In the genomic region with DNA sequence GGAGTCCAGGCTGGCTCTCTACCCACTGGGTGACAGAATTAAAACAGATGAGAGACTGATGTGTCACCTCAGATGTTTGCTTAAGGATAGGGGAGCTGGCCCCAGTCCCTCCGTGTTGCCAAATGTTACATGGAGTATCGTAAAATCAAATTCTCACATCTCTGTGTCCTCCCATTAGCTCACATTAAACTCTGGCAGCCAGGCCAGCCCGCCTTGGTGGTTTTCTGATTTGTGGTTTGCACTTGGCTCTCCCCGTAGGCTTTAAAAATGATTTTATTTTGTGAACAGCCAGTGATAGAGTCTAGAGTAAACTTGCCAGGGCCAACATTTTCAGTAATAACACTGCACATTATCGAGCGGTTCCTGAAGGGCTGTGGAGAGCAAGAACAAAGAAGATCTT, we compare ENCODE assay signal across 27 mouse cellular contexts.
DNase-seq lines count a peak whose midpoint lies in the region; ATAC-seq lines count a peak whose summit lies in the region.
"Had no signal": no experiment of that assay in that cellular context is flagged by ENCODE, and none has a peak within 500 bp of the region (broad histone marks: within the 10 kb centered on the region; RNA-seq: fewer than 3 reads in every experiment).

No protein-coding gene starts in this region.

- peaks cover 3% of the 10 kb centered on the region; the same call in 1 of the 2 replicates for H3K4me1 ChIP-seq in embryonic facial prominence, embryonic 14.5 days (ENCODE audit: control insufficient read depth, insufficient read depth, low read length)
- no peaks in the 10 kb centered on the region for H3K4me1 ChIP-seq in embryonic facial prominence, embryonic 10.5 days
- H3K4me1 ChIP-seq: heart, embryonic 15.5 days; liver, embryonic 12.5 days; neural tube, embryonic 13.5 days had no signal

- no peak overlapping the region for H3K4me3 ChIP-seq in embryonic facial prominence, embryonic 14.5 days (ENCODE audit: low read depth, low read length)
- H3K4me3 ChIP-seq in embryonic facial prominence, embryonic 10.5 days = no peak overlapping the region
- H3K4me3 ChIP-seq: heart, embryonic 15.5 days; left cerebral cortex, adult 2 months; liver, embryonic 12.5 days; lung, embryonic 15.5 days; midbrain, embryonic 10.5 days; myocyte; neural tube, embryonic 13.5 days had no signal

- no peak overlapping the region for H3K9ac ChIP-seq in embryonic facial prominence, embryonic 14.5 days (ENCODE audit: low read depth, low read length)
- H3K9ac ChIP-seq: heart, embryonic 15.5 days; hindbrain, embryonic 14.5 days; liver, embryonic 12.5 days; lung, embryonic 15.5 days; neural tube, embryonic 13.5 days had no signal

- H3K4me2 ChIP-seq in embryonic facial prominence, embryonic 14.5 days (ENCODE audit: low read depth, low read length) = no peak overlapping the region
- H3K4me2 ChIP-seq: heart, embryonic 15.5 days; hindbrain, embryonic 14.5 days; liver, embryonic 12.5 days; lung, embryonic 15.5 days; neural tube, embryonic 13.5 days had no signal

- no peaks in the 10 kb centered on the region for H3K27me3 ChIP-seq in embryonic facial prominence, embryonic 14.5 days (replicated peaks; ENCODE audit: control insufficient read depth, insufficient read depth, low read length)
- H3K27me3 ChIP-seq in embryonic facial prominence, embryonic 10.5 days (replicated peaks; ENCODE audit: low read depth, poor library complexity, severe bottlenecking) = no peaks in the 10 kb centered on the region
- H3K27me3 ChIP-seq: heart, embryonic 15.5 days; liver, embryonic 12.5 days; lung, embryonic 15.5 days; neural tube, embryonic 13.5 days had no signal

- WGBS in embryonic facial prominence, embryonic 14.5 days = 64% methylated on average over 6 of the region's 6 CpGs
- WGBS in embryonic facial prominence, embryonic 10.5 days = 84% methylated on average over 6 of the region's 6 CpGs

- no peak overlapping the region for H3K27ac ChIP-seq in embryonic facial prominence, embryonic 14.5 days (replicated peaks; ENCODE audit: low read depth, low read length)
- H3K27ac ChIP-seq in embryonic facial prominence, embryonic 10.5 days (replicated peaks) = no peak overlapping the region
- H3K27ac ChIP-seq: heart, embryonic 15.5 days; hindbrain, embryonic 14.5 days; left cerebral cortex, adult 2 months; liver, embryonic 12.5 days; lung, embryonic 15.5 days; macrophage; midbrain, embryonic 10.5 days; neural tube, embryonic 13.5 days; stomach, postnatal 0 days had no signal

- intact Hi-C loops in gastrocnemius, postnatal 14 days (cut with DNase I; ENCODE audit: low total_unique reads) = no loop called here

- H3K9me3 ChIP-seq in embryonic facial prominence, embryonic 14.5 days (ENCODE audit: control insufficient read depth, low read length) = no peaks in the 10 kb centered on the region
- no peaks in the 10 kb centered on the region for H3K9me3 ChIP-seq in embryonic facial prominence, embryonic 10.5 days
- H3K9me3 ChIP-seq: heart, embryonic 15.5 days; liver, embryonic 12.5 days; lung, embryonic 15.5 days; neural tube, embryonic 13.5 days had no signal

- peak; percentile 50 for DNase-seq in embryonic facial prominence, embryonic 14.5 days (ENCODE audit: low spot score)
- no peak for DNase-seq in embryonic facial prominence, embryonic 10.5 days (ENCODE audit: low spot score)
- peak; percentile 16 to 24 for DNase-seq in kidney, postnatal 4 days
- DNase-seq in kidney, postnatal 25 days = no peak
- DNase-seq in Muller cell, postnatal 12 days (ENCODE audit: inconsistent ontology term) = peak; percentile 22
- peak; percentile 29 for DNase-seq in gastrocnemius, postnatal 14 days
- DNase-seq in cerebellum, postnatal 10 days = no peak
- DNase-seq in testis, postnatal 10 days (ENCODE audit: low spot score) = no peak
- DNase-seq: adrenal gland, postnatal 14 days; cerebellum, adult 8-10 months; heart, postnatal 36 days; kidney, adult 2 months; left cerebral cortex, postnatal 4 days; right cerebral cortex, adult 18-20 months; right cerebral cortex, postnatal 4 days had no signal

- no peak for ATAC-seq in embryonic facial prominence, embryonic 14.5 days (ENCODE audit: low read depth)
- ATAC-seq: inflammation-experienced regulatory T-cells, adult 6 months; liver, embryonic 12.5 days; midbrain, embryonic 16.5 days had no signal

- no peaks in the 10 kb centered on the region for H3K36me3 ChIP-seq in embryonic facial prominence, embryonic 14.5 days (ENCODE audit: control insufficient read depth, insufficient read depth, low read length)
- H3K36me3 ChIP-seq in embryonic facial prominence, embryonic 10.5 days (replicated peaks) = no peaks in the 10 kb centered on the region
- H3K36me3 ChIP-seq: heart, embryonic 15.5 days; liver, embryonic 12.5 days; lung, embryonic 15.5 days; midbrain, embryonic 10.5 days; neural tube, embryonic 13.5 days had no signal

Comparison
In these comparisons a context has a peak if more than half of its experiments do, and no peak if none do; other contexts are left out.
1. DNase-seq: peak in embryonic facial prominence, embryonic 14.5 days (single experiment), kidney, postnatal 4 days (2 of 2), Muller cell, postnatal 12 days (single experiment) and gastrocnemius, postnatal 14 days (single experiment); none in embryonic facial prominence, embryonic 10.5 days (single experiment), kidney, postnatal 25 days (0 of 2), cerebellum, postnatal 10 days (0 of 2) and testis, postnatal 10 days (single experiment).